8 mouse cellular contexts compared by ENCODE assay signal in genomic region chr17:10317981-10318551, GRCm38 (mm10). TPM values are rescaled to one million over a fixed set of nuclear protein-coding genes. Genes with fewer than 3 reads are reported as not detected.
DNase-seq lines count a peak whose midpoint lies in the region; ATAC-seq lines count a peak whose summit lies in the region.

No protein-coding gene starts in this region.

- peak overlapping the region; percentile 94 for H3K27ac ChIP-seq in liver, embryonic 16.5 days (ENCODE audit: low read length)

- H3K27me3 ChIP-seq in liver, embryonic 16.5 days (ENCODE audit: control insufficient read depth, insufficient read depth, low read depth, low read length): no peaks in the 10 kb centered on the region

- H3K36me3 ChIP-seq in liver, embryonic 16.5 days (ENCODE audit: control insufficient read depth, insufficient read depth): no peaks in the 10 kb centered on the region

- ATAC-seq in liver, embryonic 16.5 days (ENCODE audit: low read depth): peak; percentile 17

- H3K9me3 ChIP-seq in liver, embryonic 16.5 days (replicated peaks; ENCODE audit: control insufficient read depth, low read length): no peaks in the 10 kb centered on the region

- intact Hi-C loops in left cerebral cortex, postnatal 14 days (cut with DNase I): loop anchor here (5.0 to 10.0 kb wide), 7 partner anchors 174 to 1659 kb away; no protein-coding TSS in a partner anchor
- intact Hi-C loops in gastrocnemius, postnatal 14 days (cut with DNase I; ENCODE audit: low total_unique reads): loop anchor here (5.0 kb wide), 1 partner anchor 561 kb away; no protein-coding TSS in a partner anchor

- peak overlapping the region; percentile 94 for H3K9ac ChIP-seq in liver, embryonic 16.5 days (ENCODE audit: low read depth, low read length)

- H3K4me3 ChIP-seq in liver, embryonic 16.5 days (ENCODE audit: low read depth, low read length): peak overlapping the region; percentile 94

- peaks cover 8% of the 10 kb centered on the region for H3K4me1 ChIP-seq in liver, embryonic 16.5 days (ENCODE audit: control insufficient read depth, low read depth, low read length)

- under 1% methylated on average over 44 of the region's 46 CpGs for WGBS in liver, embryonic 16.5 days (ENCODE audit: insufficient replicate concordance)

- peak overlapping the region; percentile 92 for H3K4me2 ChIP-seq in liver, embryonic 16.5 days (ENCODE audit: low read depth, low read length)

- DNase-seq in left cerebral cortex, postnatal 14 days (ENCODE audit: low spot score in 2 of 2): peak; percentile 49 to 73
- DNase-seq in left cerebral cortex, adult 8-10 months (ENCODE audit: low spot score in 2 of 2): no peak
- peak; percentile 62 to 63 for DNase-seq in cerebellum, postnatal 10 days
- peak; percentile 77 for DNase-seq in gastrocnemius, postnatal 14 days
- DNase-seq in induced T-regulatory cell, adult 2 months (ENCODE audit: low read depth): peak; percentile 62
- peak; percentile 66 for DNase-seq in neural tube, embryonic 10.5 days (ENCODE audit: extremely low spot score, low spot score)
- peak; percentile 33 to 43 for DNase-seq in thymus, adult 18-20 months

RNA-seq across cellular contexts. Expression of gene Qk, which starts 1.6 kb away (rescaled TPM):
- total RNA-seq in left cerebral cortex, postnatal 14 days (2021): 100 to 1,000 TPM; 339 to 352 TPM
- 100 to 1,000 TPM; 375 to 387 (median 386) TPM for total RNA-seq in left cerebral cortex, adult 8-10 months (2022)
- total RNA-seq in gastrocnemius, postnatal 14 days (2021): 100 to 1,000 TPM; 209 to 220 TPM
- 5.5 and 6.6 TPM in 2 replicates for polyA plus RNA-seq in liver, embryonic 16.5 days (2015; fragmentation: Nextera tagmentation; extraction: Ambion mirVana)

Comparison
In these comparisons a context has a peak if more than half of its experiments do, and no peak if none do; other contexts are left out.
1. DNase-seq: peak in left cerebral cortex, postnatal 14 days (2 of 2), cerebellum, postnatal 10 days (2 of 2), gastrocnemius, postnatal 14 days (single experiment), induced T-regulatory cell, adult 2 months (single experiment), neural tube, embryonic 10.5 days (single experiment) and thymus, adult 18-20 months (2 of 2); none in left cerebral cortex, adult 8-10 months (0 of 2).